Mouse (Mus musculus) liver, adult 2 months (tissue): ENCODE measurements at regions not wholly inside any gene's neighbourhood (a gene's known extent, or its start where the extent isn't known, plus 50 kb on each side); places are given as distances from the start of the nearest gene placed in this dataset.

Source experiments
- DNase-seq: peaks from one replicate; pipeline ENCODE4 v3.0.0-alpha.2; 2011; ENCODE audit warnings: low read depth, low spot score; ENCODE audit errors: extremely low read depth
- H3K27ac ChIP-seq: fragments of 200-500 bp; replicated peaks from 2 replicates; pipeline ENCODE4 v1.5.1; 2012; ENCODE audit warnings: low read depth, mild to moderate bottlenecking, control low read depth, inconsistent platforms, low read length; ENCODE audit not compliant: insufficient read depth
- H3K27me3 ChIP-seq: fragments of 200-500 bp; 2 replicates; pipeline ENCODE4 v1.6.1; 2012; ENCODE audit warnings: mild to moderate bottlenecking, moderate library complexity, low read length, inconsistent platforms; ENCODE audit not compliant: control insufficient read depth, insufficient read depth
- H3K36me3 ChIP-seq: fragments of 200-500 bp; 2 replicates; pipeline ENCODE4 v1.6.1; 2012; ENCODE audit warnings: low read length, inconsistent platforms; ENCODE audit not compliant: control insufficient read depth, insufficient read depth
- H3K4me1 ChIP-seq: fragments of 200-500 bp; 2 replicates; pipeline ENCODE4 v1.6.1; 2011; ENCODE audit warnings: low read length; ENCODE audit not compliant: control insufficient read depth, insufficient read depth
- H3K4me3 ChIP-seq: fragments of 200-500 bp; 2 replicates; pipeline ENCODE4 v1.5.1; 2011; ENCODE audit warnings: low read depth, mild to moderate bottlenecking, control low read depth, low read length, moderate library complexity; ENCODE audit not compliant: insufficient read depth
- H3K79me2 ChIP-seq: fragments of 200-500 bp; 2 replicates; pipeline ENCODE4 v1.6.1; 2012; ENCODE audit warnings: inconsistent platforms, mild to moderate bottlenecking, low read length, moderate library complexity; ENCODE audit not compliant: control insufficient read depth, insufficient read depth
- H3K9ac ChIP-seq: fragments of 200-500 bp; 2 replicates; pipeline ENCODE4 v1.6.1; 2012; ENCODE audit warnings: low read depth, mild to moderate bottlenecking, control low read depth, inconsistent platforms, low read length
- CTCF ChIP-seq: fragments of 200-500 bp; IDR thresholded peaks from 2 replicates; pipeline ENCODE4 v1.5.1; 2011; ENCODE audit warnings: low read depth, low read length, control low read depth
- POLR2A ChIP-seq: fragments of 200-500 bp; IDR thresholded peaks from 2 replicates; pipeline ENCODE4 v1.6.1; 2011; ENCODE audit warnings: low read length, control low read depth; ENCODE audit not compliant: insufficient read depth; ENCODE audit errors: extremely low read depth
- WGBS: fragments of 180-500 bp; shearing (Covaris S2); methylation state at CpG from one replicate; pipeline ENCODE4 v1.1.7; 2018; 5-methylcytosine and 5-hydroxymethylcytosine counted together

- no peaks in the 10 kb centered on the region for H3K36me3 ChIP-seq
- DNase-seq: no peak
- no peak for TF ChIP-seq POLR2A
- no peak for TF ChIP-seq CTCF
- no peak overlapping the region for H3K27ac ChIP-seq
- no peak overlapping the region for H3K9ac ChIP-seq
- H3K79me2 ChIP-seq: no peaks in the 10 kb centered on the region
- WGBS: 88% methylated on average over 20 of the region's 20 CpGs
- H3K4me1 ChIP-seq: no peaks in the 10 kb centered on the region
- H3K27me3 ChIP-seq: no peaks in the 10 kb centered on the region
- H3K4me3 ChIP-seq: no peak overlapping the region
These were observed 289.8 kb upstream of the Klf3 start for GRCm38 (mm10) chr5:64513155-64513945.

GRCm38 (mm10) chr5:64516115-64516665, 287.0 kb upstream of the Klf3 start:
- Histone ChIP-seq H3K9ac (no peak overlapping the region), H3K4me1 (no peaks in the 10 kb centered on the region), H3K79me2 (no peaks in the 10 kb centered on the region), H3K27me3 (no peaks in the 10 kb centered on the region), H3K4me3 (no peak overlapping the region), H3K36me3 (no peaks in the 10 kb centered on the region), H3K27ac (no peak overlapping the region)
- no peak for TF ChIP-seq POLR2A
- no peak for TF ChIP-seq CTCF
- no peak for DNase-seq
- WGBS: 91% methylated on average over 13 of the region's 13 CpGs

GRCm38 (mm10) chr5:64517241-64517640, 285.9 kb upstream of the Klf3 start:
- Histone ChIP-seq H3K4me1 (no peaks in the 10 kb centered on the region), H3K27ac (no peak overlapping the region), H3K27me3 (no peaks in the 10 kb centered on the region), H3K36me3 (no peaks in the 10 kb centered on the region), H3K4me3 (no peak overlapping the region), H3K9ac (no peak overlapping the region), H3K79me2 (no peaks in the 10 kb centered on the region)
- TF ChIP-seq CTCF (no peak), POLR2A (no peak)
- 92% methylated on average over 4 of the region's 4 CpGs for WGBS
- no peak for DNase-seq

GRCm38 (mm10) chr5:64517835-64518234, 285.4 kb upstream of the Klf3 start:
- Histone ChIP-seq H3K9ac (no peak overlapping the region), H3K27me3 (no peaks in the 10 kb centered on the region), H3K27ac (no peak overlapping the region), H3K79me2 (no peaks in the 10 kb centered on the region), H3K36me3 (no peaks in the 10 kb centered on the region), H3K4me1 (no peaks in the 10 kb centered on the region), H3K4me3 (no peak overlapping the region)
- WGBS: 83% methylated on average over 3 of the region's 3 CpGs
- no peak for TF ChIP-seq POLR2A
- TF ChIP-seq CTCF: no peak
- DNase-seq: no peak

GRCm38 (mm10) chr5:64519036-64519435, 284.2 kb upstream of the Klf3 start:
- Histone ChIP-seq H3K9ac (no peak overlapping the region), H3K36me3 (no peaks in the 10 kb centered on the region), H3K27ac (no peak overlapping the region), H3K79me2 (no peaks in the 10 kb centered on the region), H3K27me3 (no peaks in the 10 kb centered on the region), H3K4me3 (no peak overlapping the region), H3K4me1 (no peaks in the 10 kb centered on the region)
- TF ChIP-seq POLR2A (no peak), CTCF (no peak)
- DNase-seq: no peak
- WGBS: 87% methylated on average over 7 of the region's 7 CpGs

- 90% methylated on average over 12 of the region's 12 CpGs for WGBS
- H3K79me2 ChIP-seq: no peaks in the 10 kb centered on the region
- no peak overlapping the region for H3K4me3 ChIP-seq
- no peak overlapping the region for H3K27ac ChIP-seq
- H3K9ac ChIP-seq: no peak overlapping the region
- no peaks in the 10 kb centered on the region for H3K27me3 ChIP-seq
- no peaks in the 10 kb centered on the region for H3K4me1 ChIP-seq
- TF ChIP-seq POLR2A (no peak), CTCF (no peak)
- no peak for DNase-seq
- no peaks in the 10 kb centered on the region for H3K36me3 ChIP-seq
These were observed 283.5 kb upstream of the Klf3 start for GRCm38 (mm10) chr5:64519731-64520130.
